Mouse (Mus musculus): ENCODE data around the gene Polr1c. TPM values are rescaled to one million over a fixed set of nuclear protein-coding genes. Genes with fewer than 3 reads are reported as not detected.

The Polr1c gene
- total and polyA plus RNA-seq, 2 experiments from 2014 or later = 51.1 to 57.6 TPM

GRCm38 (mm10) chr17:46273803-46274236 is 26.0 kb upstream of the Polr1c start:
- H3K9me3 ChIP-seq (ENCODE audit: low read length) = no peaks in the 10 kb centered on the region
- H3K9ac ChIP-seq = no peak overlapping the region
- no peaks in the 10 kb centered on the region for H3K27me3 ChIP-seq (ENCODE audit: insufficient read depth, low read length)
- peaks cover 12% of the 10 kb centered on the region; the same call in 1 of the 2 replicates for H3K36me3 ChIP-seq (ENCODE audit: insufficient read depth)
- no peak for ATAC-seq
- 70% methylated on average over 1 of the region's 1 CpGs for WGBS
- no peak for DNase-seq
- no peak for TF ChIP-seq CTCF (IDR thresholded peaks at IDR 0.05; ENCODE audit: low read depth)
- H3K4me3 ChIP-seq (ENCODE audit: low read depth, low read length) = no peak overlapping the region
- no peak overlapping the region for H3K4me2 ChIP-seq (ENCODE audit: low read depth)
- no peaks in the 10 kb centered on the region for H3K4me1 ChIP-seq (ENCODE audit: insufficient read depth)
- no peak overlapping the region for H3K27ac ChIP-seq (ENCODE audit: low read depth, low read length)

GRCm38 (mm10) chr17:46272675-46273074 is 24.8 kb upstream of the Polr1c start:
- Histone ChIP-seq H3K9me3 (ENCODE audit: low read length) (no peaks in the 10 kb centered on the region), H3K9ac (no peak overlapping the region), H3K4me1 (ENCODE audit: insufficient read depth) (no peaks in the 10 kb centered on the region), H3K4me2 (ENCODE audit: low read depth) (no peak overlapping the region), H3K4me3 (ENCODE audit: low read depth, low read length) (no peak overlapping the region), H3K27ac (ENCODE audit: low read depth, low read length) (no peak overlapping the region), H3K27me3 (ENCODE audit: insufficient read depth, low read length) (no peaks in the 10 kb centered on the region), H3K36me3 (ENCODE audit: insufficient read depth) (peaks cover 7% of the 10 kb centered on the region; the same call in 1 of the 2 replicates)
- no peak for DNase-seq
- no peak for TF ChIP-seq CTCF (IDR thresholded peaks at IDR 0.05; ENCODE audit: low read depth)
- ATAC-seq = no peak
- WGBS = 92% methylated on average over 5 of the region's 5 CpGs

GRCm38 (mm10) chr17:46272058-46272457 is 24.2 kb upstream of the Polr1c start:
- TF ChIP-seq CTCF (IDR thresholded peaks at IDR 0.05; ENCODE audit: low read depth) = no peak
- ATAC-seq (no peak), DNase-seq (no peak)
- Histone ChIP-seq H3K4me3 (ENCODE audit: low read depth, low read length) (no peak overlapping the region), H3K4me2 (ENCODE audit: low read depth) (no peak overlapping the region), H3K9me3 (ENCODE audit: low read length) (no peaks in the 10 kb centered on the region), H3K4me1 (ENCODE audit: insufficient read depth) (no peaks in the 10 kb centered on the region), H3K27me3 (ENCODE audit: insufficient read depth, low read length) (no peaks in the 10 kb centered on the region), H3K27ac (ENCODE audit: low read depth, low read length) (no peak overlapping the region), H3K9ac (no peak overlapping the region), H3K36me3 (ENCODE audit: insufficient read depth) (peaks cover 7% of the 10 kb centered on the region; the same call in 1 of the 2 replicates)
- WGBS = 81% methylated on average over 2 of the region's 2 CpGs

DNA sequence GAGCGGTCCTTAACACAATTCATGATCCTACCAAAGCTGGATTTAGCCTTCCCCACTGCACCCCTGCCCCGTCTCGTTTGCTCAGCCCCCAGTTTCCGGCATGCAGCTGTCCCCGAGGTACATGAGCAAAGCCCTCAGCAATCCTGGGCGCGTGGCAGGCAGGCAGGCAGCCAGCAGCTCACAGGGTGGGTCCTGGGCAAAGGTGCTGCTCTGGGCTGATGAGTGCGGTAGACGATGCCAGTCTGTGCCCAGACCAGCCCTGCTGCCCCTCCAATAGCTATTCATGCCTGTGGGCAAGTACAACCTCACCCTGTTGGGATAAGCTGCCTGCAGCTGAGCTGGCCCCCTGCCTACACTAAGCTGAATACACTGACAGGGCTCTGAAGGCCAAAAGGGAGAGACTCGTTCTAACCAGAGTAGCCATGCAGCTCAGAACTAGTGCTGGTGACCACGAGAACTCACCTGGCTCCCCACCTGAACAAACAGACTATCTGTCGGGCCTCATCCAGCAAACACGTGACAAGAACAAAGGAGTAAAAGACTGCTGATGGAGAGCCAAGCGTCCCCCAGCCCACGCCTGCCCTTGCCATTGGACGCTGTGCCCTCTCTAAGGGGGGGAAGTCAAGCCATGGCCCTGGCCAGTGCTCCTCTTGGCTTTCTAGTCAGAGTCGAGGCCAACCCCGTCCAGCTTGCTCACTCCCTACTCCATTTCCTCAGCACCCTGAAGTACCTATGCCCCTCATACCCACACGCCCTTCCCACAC is 22.1 kb upstream of the Polr1c start:
- H3K9me3 ChIP-seq (ENCODE audit: low read length) = no peaks in the 10 kb centered on the region
- DNase-seq = no peak
- H3K27ac ChIP-seq (ENCODE audit: low read depth, low read length) = no peak overlapping the region
- H3K9ac ChIP-seq = no peak overlapping the region
- H3K27me3 ChIP-seq (ENCODE audit: insufficient read depth, low read length) = no peaks in the 10 kb centered on the region
- H3K36me3 ChIP-seq (ENCODE audit: insufficient read depth) = peaks cover 7% of the 10 kb centered on the region; the same call in 1 of the 2 replicates
- 79% methylated on average over 19 of the region's 19 CpGs for WGBS
- no peak overlapping the region for H3K4me2 ChIP-seq (ENCODE audit: low read depth)
- ATAC-seq = no peak; the same call in 1 of the 2 replicates
- H3K4me1 ChIP-seq (ENCODE audit: insufficient read depth) = no peaks in the 10 kb centered on the region
- TF ChIP-seq CTCF (IDR thresholded peaks at IDR 0.05; ENCODE audit: low read depth) = no peak
- H3K4me3 ChIP-seq (ENCODE audit: low read depth, low read length) = no peak overlapping the region

- no peak for TF ChIP-seq CTCF (IDR thresholded peaks at IDR 0.05; ENCODE audit: low read depth)
- Histone ChIP-seq H3K9ac (no peak overlapping the region), H3K36me3 (ENCODE audit: insufficient read depth) (peaks cover 22% of the 10 kb centered on the region), H3K4me2 (ENCODE audit: low read depth) (no peak overlapping the region), H3K27ac (ENCODE audit: low read depth, low read length) (no peak overlapping the region), H3K27me3 (ENCODE audit: insufficient read depth, low read length) (no peaks in the 10 kb centered on the region), H3K4me1 (ENCODE audit: insufficient read depth) (no peaks in the 10 kb centered on the region), H3K9me3 (ENCODE audit: low read length) (no peaks in the 10 kb centered on the region), H3K4me3 (ENCODE audit: low read depth, low read length) (no peak overlapping the region)
- 85% methylated on average over 10 of the region's 10 CpGs for WGBS
- DNase-seq (no peak), ATAC-seq (no peak)
Measured at GRCm38 (mm10) chr17:46268026-46268720, 20.3 kb upstream of the Polr1c start.

- H3K4me1 ChIP-seq (ENCODE audit: insufficient read depth) = no peaks in the 10 kb centered on the region
- no peaks in the 10 kb centered on the region for H3K9me3 ChIP-seq (ENCODE audit: low read length)
- peaks cover 25% of the 10 kb centered on the region for H3K36me3 ChIP-seq (ENCODE audit: insufficient read depth)
- ATAC-seq = no peak
- no peak overlapping the region for H3K27ac ChIP-seq (ENCODE audit: low read depth, low read length)
- 88% methylated on average over 7 of the region's 7 CpGs for WGBS
- no peak overlapping the region for H3K4me3 ChIP-seq (ENCODE audit: low read depth, low read length)
- no peaks in the 10 kb centered on the region for H3K27me3 ChIP-seq (ENCODE audit: insufficient read depth, low read length)
- TF ChIP-seq CTCF (IDR thresholded peaks at IDR 0.05; ENCODE audit: low read depth) = no peak
- H3K9ac ChIP-seq = no peak overlapping the region
- no peak overlapping the region for H3K4me2 ChIP-seq (ENCODE audit: low read depth)
- DNase-seq = no peak
Measured at GRCm38 (mm10) chr17:46267511-46267910, 19.7 kb upstream of the Polr1c start.

GRCm38 (mm10) chr17:46266986-46267385 is 19.1 kb upstream of the Polr1c start:
- Histone ChIP-seq H3K27me3 (ENCODE audit: insufficient read depth, low read length) (no peaks in the 10 kb centered on the region), H3K9ac (no peak overlapping the region), H3K4me2 (ENCODE audit: low read depth) (no peak overlapping the region), H3K9me3 (ENCODE audit: low read length) (no peaks in the 10 kb centered on the region), H3K27ac (ENCODE audit: low read depth, low read length) (no peak overlapping the region), H3K4me3 (ENCODE audit: low read depth, low read length) (no peak overlapping the region), H3K4me1 (ENCODE audit: insufficient read depth) (no peaks in the 10 kb centered on the region), H3K36me3 (ENCODE audit: insufficient read depth) (peaks cover 29% of the 10 kb centered on the region)
- ATAC-seq = no peak
- TF ChIP-seq CTCF (IDR thresholded peaks at IDR 0.05; ENCODE audit: low read depth) = no peak
- DNase-seq = no peak
- 81% methylated on average over 6 of the region's 6 CpGs for WGBS
